8 mouse cellular contexts compared by ENCODE assay signal in genomic region chr16:31947901-31948316, GRCm38 (mm10). TPM values are rescaled to one million over a fixed set of nuclear protein-coding genes. Genes with fewer than 3 reads are reported as not detected.
DNase-seq lines count a peak whose midpoint lies in the region; ATAC-seq and TF ChIP-seq lines count a peak whose summit lies in the region.

No protein-coding gene starts in this region.

- no peak for ATAC-seq in hindbrain, postnatal 0 days
- no peak; the same call in 1 of the 2 replicates for ATAC-seq in midbrain, postnatal 0 days (ENCODE audit: low FRiP score)

- no peak for DNase-seq in heart, adult 2 months
- no peak for DNase-seq in heart, postnatal 36 days
- DNase-seq in thymus, postnatal 25 days: peak; percentile 7
- no peak for DNase-seq in thymus, postnatal 4 days
- DNase-seq in hindbrain, postnatal 0 days (ENCODE audit: low spot score): no peak
- DNase-seq in midbrain, postnatal 0 days (ENCODE audit: low spot score): peak; percentile 19
- no peak for DNase-seq in gastrocnemius, postnatal 4 days (ENCODE audit: low spot score in 2 of 2)
- no peak for DNase-seq in urinary bladder, postnatal 25 days (ENCODE audit: low spot score)

- H3K9me3 ChIP-seq in hindbrain, postnatal 0 days (ENCODE audit: low read length): no peaks in the 10 kb centered on the region
- no peaks in the 10 kb centered on the region for H3K9me3 ChIP-seq in midbrain, postnatal 0 days (ENCODE audit: low read length)

- TF ChIP-seq EP300 in heart, adult 2 months (IDR thresholded peaks at IDR 0.05; ENCODE audit: insufficient read depth, low read depth, low read length): no peak

- no peak for TF ChIP-seq CTCF in heart, adult 2 months (IDR thresholded peaks at IDR 0.05)
- TF ChIP-seq CTCF in hindbrain, postnatal 0 days (IDR thresholded peaks at IDR 0.05; ENCODE audit: low read depth): no peak
- TF ChIP-seq CTCF in midbrain, postnatal 0 days (IDR thresholded peaks at IDR 0.05): no peak

- WGBS in heart, adult 2 months: 1% methylated on average over 38 of the region's 38 CpGs
- under 1% methylated on average over 31 of the region's 38 CpGs for WGBS in hindbrain, postnatal 0 days
- WGBS in midbrain, postnatal 0 days: 1% methylated on average over 34 of the region's 38 CpGs

- H3K4me1 ChIP-seq in heart, adult 2 months (ENCODE audit: control insufficient read depth, insufficient read depth, low read length): peaks cover 8% of the 10 kb centered on the region
- H3K4me1 ChIP-seq in hindbrain, postnatal 0 days (ENCODE audit: insufficient read depth, low read length): peaks cover 24% of the 10 kb centered on the region
- peaks cover 17% of the 10 kb centered on the region for H3K4me1 ChIP-seq in midbrain, postnatal 0 days (ENCODE audit: insufficient read depth, low read length)

- peak overlapping the region; percentile 94 for H3K4me2 ChIP-seq in hindbrain, postnatal 0 days (ENCODE audit: low read depth, low read length)
- peak overlapping the region; percentile 89 for H3K4me2 ChIP-seq in midbrain, postnatal 0 days (ENCODE audit: low read depth, low read length, poor library complexity, severe bottlenecking)

- intact Hi-C loops in heart, adult 2 months (cut with DNase I): loop anchor here (1.0 to 10.0 kb wide), 2 partner anchors 55 to 667 kb away; partner anchors contain the start of gene Senp5
- intact Hi-C loops in heart, postnatal 36 days (cut with DNase I): loop anchor here (5.0 to 10.0 kb wide), 2 partner anchors 129 to 297 kb away; partner anchors contain the start of genes Fbxo45, Pak2 and Wdr53

- peaks cover 2% of the 10 kb centered on the region; the same call in 1 of the 2 replicates for H3K36me3 ChIP-seq in heart, adult 2 months (ENCODE audit: control insufficient read depth, insufficient read depth, low read length)
- H3K36me3 ChIP-seq in hindbrain, postnatal 0 days (ENCODE audit: insufficient read depth, low read length): no peaks in the 10 kb centered on the region
- peaks cover 8% of the 10 kb centered on the region for H3K36me3 ChIP-seq in midbrain, postnatal 0 days (ENCODE audit: insufficient read depth, low read length)

- no peak for TF ChIP-seq POLR2A in heart, adult 2 months (IDR thresholded peaks at IDR 0.05; ENCODE audit: insufficient read depth, low read depth, low read length)

- H3K79me2 ChIP-seq in heart, adult 2 months (replicated peaks; ENCODE audit: control insufficient read depth, insufficient read depth, low read length): peaks cover 6% of the 10 kb centered on the region; the same call in 1 of the 2 replicates

- H3K27ac ChIP-seq in heart, adult 2 months: peak overlapping the region; percentile 93
- peak overlapping the region; percentile 95 for H3K27ac ChIP-seq in hindbrain, postnatal 0 days
- peak overlapping the region; percentile 85 for H3K27ac ChIP-seq in midbrain, postnatal 0 days (ENCODE audit: low read depth, low read length)

- H3K9ac ChIP-seq in heart, adult 2 months (ENCODE audit: low read depth, low read length): peak overlapping the region; percentile 89
- H3K9ac ChIP-seq in hindbrain, postnatal 0 days (replicated peaks; ENCODE audit: low read length): peak overlapping the region; percentile 92
- peak overlapping the region; percentile 91 for H3K9ac ChIP-seq in midbrain, postnatal 0 days (replicated peaks; ENCODE audit: low read length, poor library complexity, severe bottlenecking)

- H3K4me3 ChIP-seq in heart, adult 2 months: peak overlapping the region; percentile 91
- H3K4me3 ChIP-seq in hindbrain, postnatal 0 days (ENCODE audit: low read length): peak overlapping the region; percentile 91
- H3K4me3 ChIP-seq in midbrain, postnatal 0 days (ENCODE audit: low read depth, low read length): peak overlapping the region; percentile 93

- H3K27me3 ChIP-seq in heart, adult 2 months (ENCODE audit: control insufficient read depth, insufficient read depth, low read length): no peaks in the 10 kb centered on the region
- H3K27me3 ChIP-seq in hindbrain, postnatal 0 days (ENCODE audit: insufficient read depth, low read length): no peaks in the 10 kb centered on the region
- no peaks in the 10 kb centered on the region for H3K27me3 ChIP-seq in midbrain, postnatal 0 days (ENCODE audit: insufficient read depth, low read length)

RNA-seq across cellular contexts. Expression of gene 0610012G03Rik, which starts 0.4 kb away (rescaled TPM):
- 10 to 100 TPM; 69.9 to 75.4 TPM for total RNA-seq in heart, adult 2 months (2021)
- 86.3 and 88.9 TPM in 2 replicates for polyA plus RNA-seq in heart, adult 2 months (2012; rRNA removed)
- total RNA-seq in heart, postnatal 36 days (2021): 10 to 100 TPM; 74.5 to 75.6 TPM
- 111 and 117 TPM in 2 replicates for total RNA-seq in hindbrain, postnatal 0 days (2014; rRNA removed)
- 142 and 144 TPM in 2 replicates for polyA plus RNA-seq in hindbrain, postnatal 0 days (2015; fragmentation: Nextera tagmentation; extraction: Ambion mirVana)
- total RNA-seq in midbrain, postnatal 0 days (2014; rRNA removed): 95.0 and 98.0 TPM in 2 replicates
- 139 and 143 TPM in 2 replicates for polyA plus RNA-seq in midbrain, postnatal 0 days (2015; fragmentation: Nextera tagmentation; extraction: Ambion mirVana)
- 10 to 100 TPM; 43.3 to 46.9 TPM for total RNA-seq in gastrocnemius, postnatal 4 days (2021)

RNA-seq across cellular contexts. Expression of gene Ncbp2, which starts 0.4 kb away (rescaled TPM):
- 10 to 100 TPM; 24.3 to 25.9 TPM for total RNA-seq in heart, adult 2 months (2021)
- polyA plus RNA-seq in heart, adult 2 months (2012; rRNA removed): 7.9 and 17.5 TPM in 2 replicates
- 10 to 100 TPM; 23.6 to 27.0 TPM for total RNA-seq in heart, postnatal 36 days (2021)
- 18.0 and 19.9 TPM in 2 replicates for total RNA-seq in hindbrain, postnatal 0 days (2014; rRNA removed)
- polyA plus RNA-seq in hindbrain, postnatal 0 days (2015; fragmentation: Nextera tagmentation; extraction: Ambion mirVana): 63.7 and 64.9 TPM in 2 replicates
- 25.9 and 31.5 TPM in 2 replicates for total RNA-seq in midbrain, postnatal 0 days (2014; rRNA removed)
- 65.7 and 73.2 TPM in 2 replicates for polyA plus RNA-seq in midbrain, postnatal 0 days (2015; fragmentation: Nextera tagmentation; extraction: Ambion mirVana)
- 10 to 100 TPM; 33.2 to 35.1 TPM for total RNA-seq in gastrocnemius, postnatal 4 days (2021)

RNA-seq across cellular contexts. Expression of gene Pigz, which starts 14.3 kb away (rescaled TPM):
- total RNA-seq in heart, adult 2 months (2021): 1 to 10 TPM; 1.7 to 2.3 TPM
- polyA plus RNA-seq in heart, adult 2 months (2012; rRNA removed): 2.4 and 2.9 TPM in 2 replicates
- 1 to 10 TPM in 1 of 2 experiments, under 1 TPM in 1; 0.81 to 2.0 TPM for total RNA-seq in heart, postnatal 36 days (2021)
- total RNA-seq in hindbrain, postnatal 0 days (2014; rRNA removed): 6.1 and 16.9 TPM in 2 replicates
- polyA plus RNA-seq in hindbrain, postnatal 0 days (2015; fragmentation: Nextera tagmentation; extraction: Ambion mirVana): 5.2 and 5.5 TPM in 2 replicates
- 2.1 and 3.2 TPM in 2 replicates for total RNA-seq in midbrain, postnatal 0 days (2014; rRNA removed)
- polyA plus RNA-seq in midbrain, postnatal 0 days (2015; fragmentation: Nextera tagmentation; extraction: Ambion mirVana): 2.5 and 3.9 TPM in 2 replicates
- total RNA-seq in gastrocnemius, postnatal 4 days (2021): 1 to 10 TPM; 6.4 to 7.9 TPM

RNA-seq across cellular contexts. Expression of gene Senp5, which starts 55.2 kb away (rescaled TPM):
- total RNA-seq in heart, adult 2 months (2021): 10 to 100 TPM; 10.5 to 12.8 TPM
- polyA plus RNA-seq in heart, adult 2 months (2012; rRNA removed): 3.5 and 6.8 TPM in 2 replicates
- 10 to 100 TPM; 10.4 to 12.4 TPM for total RNA-seq in heart, postnatal 36 days (2021)
- 21.3 and 21.4 TPM in 2 replicates for total RNA-seq in hindbrain, postnatal 0 days (2014; rRNA removed)
- polyA plus RNA-seq in hindbrain, postnatal 0 days (2015; fragmentation: Nextera tagmentation; extraction: Ambion mirVana): 11.6 and 11.8 TPM in 2 replicates
- 23.3 and 26.5 TPM in 2 replicates for total RNA-seq in midbrain, postnatal 0 days (2014; rRNA removed)
- 10.1 and 12.8 TPM in 2 replicates for polyA plus RNA-seq in midbrain, postnatal 0 days (2015; fragmentation: Nextera tagmentation; extraction: Ambion mirVana)
- 10 to 100 TPM; 22.4 to 23.2 TPM for total RNA-seq in gastrocnemius, postnatal 4 days (2021)

Comparison
In these comparisons a context has a peak if more than half of its experiments do, and no peak if none do; other contexts are left out.
1. DNase-seq: peak in thymus, postnatal 25 days (single experiment) and midbrain, postnatal 0 days (single experiment); none in heart, adult 2 months (0 of 2), heart, postnatal 36 days (0 of 2), thymus, postnatal 4 days (single experiment), hindbrain, postnatal 0 days (single experiment), gastrocnemius, postnatal 4 days (0 of 2) and urinary bladder, postnatal 25 days (single experiment).
2. Peak in every context shown above with its lines, with median percentiles within 50 percentile points of each other: H3K27ac ChIP-seq, H3K4me3 ChIP-seq and H3K9ac ChIP-seq.